Mouse (Mus musculus) heart, embryonic 12.5 days (tissue): Measurements from ENCODE around the gene Akt3. TPM values are rescaled to one million over a fixed set of nuclear protein-coding genes. Genes with fewer than 3 reads are reported as not detected.
A peak's percentile ranks its signal among the peaks of the same experiment; 100 is the strongest.

Source experiments
- ATAC-seq: fragments of 200-750 bp; cut with Nextera tagmentation; 2 replicates; pipeline ENCODE4 v1.8.0; 2017; ENCODE audit warnings: moderate TSS enrichment, moderate library complexity; ENCODE audit not compliant: insufficient number of reproducible peaks, low FRiP score
- H3K27ac ChIP-seq: fragments of 300-500 bp; sonication (generic); 2 replicates; pipeline ENCODE4 v1.5.1; 2016; ENCODE audit warnings: mild to moderate bottlenecking, moderate library complexity; ENCODE audit not compliant: poor library complexity, severe bottlenecking
- H3K27me3 ChIP-seq: fragments of 300-500 bp; sonication (generic); replicated peaks from 2 replicates; pipeline ENCODE4 v1.6.1; 2016; ENCODE audit warnings: mild to moderate bottlenecking, moderate library complexity
- H3K36me3 ChIP-seq: fragments of 300-500 bp; sonication (generic); 2 replicates; pipeline ENCODE4 v1.6.1; 2016; ENCODE audit warnings: mild to moderate bottlenecking, moderate library complexity
- H3K4me1 ChIP-seq: fragments of 300-500 bp; sonication (generic); replicated peaks from 2 replicates; pipeline ENCODE4 v1.6.1; 2016; ENCODE audit warnings: mild to moderate bottlenecking
- H3K4me2 ChIP-seq: fragments of 300-500 bp; sonication (generic); 2 replicates; pipeline ENCODE4 v1.6.1; 2016; ENCODE audit warnings: mild to moderate bottlenecking, moderate library complexity
- H3K4me3 ChIP-seq: fragments of 300-500 bp; sonication (generic); 2 replicates; pipeline ENCODE4 v1.5.1; 2016; ENCODE audit warnings: mild to moderate bottlenecking
- H3K9ac ChIP-seq: fragments of 300-500 bp; sonication (generic); 2 replicates; pipeline ENCODE4 v1.6.1; 2016; ENCODE audit warnings: mild to moderate bottlenecking, moderate library complexity
- H3K9me3 ChIP-seq: fragments of 300-500 bp; sonication (generic); replicated peaks from 2 replicates; pipeline ENCODE4 v1.6.1; 2016; ENCODE audit warnings: mild to moderate bottlenecking, moderate library complexity
- WGBS: fragments of 180-500 bp; shearing (Covaris S2); methylation state at CpG from one replicate; pipeline ENCODE4 v1.1.7; 2016; 5-methylcytosine and 5-hydroxymethylcytosine counted together
- polyA plus RNA-seq: library from polyadenylated mRNA; unstranded; fragments of >200 nt; fragmentation: Nextera tagmentation; extraction: Ambion mirVana; gene quantifications from 2 replicates; pipeline ENCODE4 v1.2.1, GENCODE M21; 2016

Akt3 gene
- polyA plus RNA-seq, 1 experiment from 2014 or later: 7.9 TPM

GRCm38 (mm10) chr1:177131458-177131857 lies 126.5 kb downstream of the Akt3 start:
- H3K27ac ChIP-seq: no peak overlapping the region
- H3K27me3 ChIP-seq: no peaks in the 10 kb centered on the region
- 80% methylated on average over 2 of the region's 2 CpGs for WGBS
- H3K4me1 ChIP-seq: no peaks in the 10 kb centered on the region
- H3K9me3 ChIP-seq: peaks cover 2% of the 10 kb centered on the region; the same call in 1 of the 2 replicates
- no peak overlapping the region for H3K9ac ChIP-seq
- H3K4me3 ChIP-seq: no peak overlapping the region
- H3K36me3 ChIP-seq: 0 out of 2 replicates have a peak, but pooled peaks cover 3% of the 10 kb centered on the region
- H3K4me2 ChIP-seq: no peak overlapping the region
- no peak for ATAC-seq

GRCm38 (mm10) chr1:177126674-177127073 lies 131.3 kb downstream of the Akt3 start:
- H3K27me3 ChIP-seq: no peaks in the 10 kb centered on the region
- no peak for ATAC-seq
- 0 out of 2 replicates have a peak, but pooled peaks cover 4% of the 10 kb centered on the region for H3K4me1 ChIP-seq
- H3K9me3 ChIP-seq: peaks cover 2% of the 10 kb centered on the region; the same call in 1 of the 2 replicates
- 0 out of 2 replicates have a peak, but pooled peaks cover 3% of the 10 kb centered on the region for H3K36me3 ChIP-seq
- peak overlapping the region; percentile 7; the same call in 1 of the 2 replicates for H3K4me2 ChIP-seq
- 39% methylated on average over 8 of the region's 8 CpGs for WGBS
- no peak overlapping the region for H3K4me3 ChIP-seq
- H3K9ac ChIP-seq: no peak overlapping the region
- H3K27ac ChIP-seq: no peak overlapping the region

- H3K9me3 ChIP-seq: no peaks in the 10 kb centered on the region
- H3K4me3 ChIP-seq: no peak overlapping the region
- no peak overlapping the region for H3K4me2 ChIP-seq
- ATAC-seq: no peak
- no peaks in the 10 kb centered on the region for H3K27me3 ChIP-seq
- no peak overlapping the region for H3K27ac ChIP-seq
- H3K4me1 ChIP-seq: 0 out of 2 replicates have a peak, but pooled peaks cover 5% of the 10 kb centered on the region
- H3K36me3 ChIP-seq: no peaks in the 10 kb centered on the region
- no peak overlapping the region for H3K9ac ChIP-seq
- WGBS: 71% methylated on average over 2 of the region's 2 CpGs
Observed at GRCm38 (mm10) chr1:177110665-177111271, 147.2 kb downstream of the Akt3 start.

- no peak for ATAC-seq
- Histone ChIP-seq H3K4me2 (no peak overlapping the region), H3K27me3 (no peaks in the 10 kb centered on the region), H3K27ac (no peak overlapping the region), H3K9me3 (no peaks in the 10 kb centered on the region), H3K36me3 (peaks cover 4% of the 10 kb centered on the region), H3K4me1 (0 out of 2 replicates have a peak, but pooled peaks cover 2% of the 10 kb centered on the region), H3K9ac (no peak overlapping the region), H3K4me3 (no peak overlapping the region)
- WGBS: 84% methylated on average over 5 of the region's 5 CpGs
Observed at GRCm38 (mm10) chr1:177090465-177090864, 167.5 kb downstream of the Akt3 start.

- Histone ChIP-seq H3K4me1 (0 out of 2 replicates have a peak, but pooled peaks cover 2% of the 10 kb centered on the region), H3K9ac (no peak overlapping the region), H3K9me3 (no peaks in the 10 kb centered on the region), H3K36me3 (no peaks in the 10 kb centered on the region), H3K27ac (no peak overlapping the region), H3K4me2 (no peak overlapping the region), H3K4me3 (no peak overlapping the region), H3K27me3 (no peaks in the 10 kb centered on the region)
- ATAC-seq: no peak
- WGBS: 48% methylated on average over 3 of the region's 3 CpGs
Observed at GRCm38 (mm10) chr1:177089515-177089914, 168.5 kb downstream of the Akt3 start.

- Histone ChIP-seq H3K4me1 (0 out of 2 replicates have a peak, but pooled peaks cover 2% of the 10 kb centered on the region), H3K4me2 (no peak overlapping the region), H3K9me3 (no peaks in the 10 kb centered on the region), H3K36me3 (no peaks in the 10 kb centered on the region), H3K27ac (no peak overlapping the region), H3K4me3 (no peak overlapping the region), H3K27me3 (no peaks in the 10 kb centered on the region), H3K9ac (no peak overlapping the region)
- 63% methylated on average over 4 of the region's 4 CpGs for WGBS
- ATAC-seq: no peak
Observed at GRCm38 (mm10) chr1:177089048-177089447, 169.0 kb downstream of the Akt3 start.

- no peak overlapping the region for H3K27ac ChIP-seq
- no peak overlapping the region for H3K4me2 ChIP-seq
- ATAC-seq: no peak
- WGBS: 77% methylated on average over 1 of the region's 1 CpGs
- no peak overlapping the region for H3K4me3 ChIP-seq
- H3K9ac ChIP-seq: no peak overlapping the region
- no peaks in the 10 kb centered on the region for H3K9me3 ChIP-seq
- H3K36me3 ChIP-seq: no peaks in the 10 kb centered on the region
- no peaks in the 10 kb centered on the region for H3K4me1 ChIP-seq
- H3K27me3 ChIP-seq: no peaks in the 10 kb centered on the region
Observed at GRCm38 (mm10) chr1:177081957-177082645, 175.9 kb downstream of the Akt3 start.

- no peaks in the 10 kb centered on the region for H3K4me1 ChIP-seq
- H3K36me3 ChIP-seq: 0 out of 2 replicates have a peak, but pooled peaks cover 4% of the 10 kb centered on the region
- H3K9me3 ChIP-seq: no peaks in the 10 kb centered on the region
- no peak overlapping the region for H3K4me2 ChIP-seq
- WGBS: 82% methylated on average over 2 of the region's 2 CpGs
- no peaks in the 10 kb centered on the region for H3K27me3 ChIP-seq
- H3K27ac ChIP-seq: no peak overlapping the region
- no peak overlapping the region for H3K4me3 ChIP-seq
- no peak overlapping the region for H3K9ac ChIP-seq
- no peak for ATAC-seq
Observed at GRCm38 (mm10) chr1:177069161-177069560, 188.8 kb downstream of the Akt3 start.

GRCm38 (mm10) chr1:177067123-177067646 lies 190.8 kb downstream of the Akt3 start:
- Histone ChIP-seq H3K4me3 (no peak overlapping the region), H3K36me3 (0 out of 2 replicates have a peak, but pooled peaks cover 4% of the 10 kb centered on the region), H3K4me1 (no peaks in the 10 kb centered on the region), H3K4me2 (no peak overlapping the region), H3K9ac (no peak overlapping the region), H3K27ac (no peak overlapping the region), H3K27me3 (no peaks in the 10 kb centered on the region), H3K9me3 (no peaks in the 10 kb centered on the region)
- ATAC-seq: no peak
- WGBS: 76% methylated on average over 8 of the region's 8 CpGs

- no peaks in the 10 kb centered on the region for H3K9me3 ChIP-seq
- H3K4me3 ChIP-seq: no peak overlapping the region
- no peaks in the 10 kb centered on the region for H3K27me3 ChIP-seq
- no peak overlapping the region for H3K27ac ChIP-seq
- no peak overlapping the region for H3K9ac ChIP-seq
- peaks cover 9% of the 10 kb centered on the region for H3K36me3 ChIP-seq
- H3K4me2 ChIP-seq: no peak overlapping the region
- ATAC-seq: no peak
- no peaks in the 10 kb centered on the region for H3K4me1 ChIP-seq
Observed at GRCm38 (mm10) chr1:177065732-177066131, 192.3 kb downstream of the Akt3 start.

GRCm38 (mm10) chr1:177061761-177062160 lies 196.2 kb downstream of the Akt3 start:
- no peak overlapping the region for H3K9ac ChIP-seq
- H3K27me3 ChIP-seq: no peaks in the 10 kb centered on the region
- no peak overlapping the region for H3K4me3 ChIP-seq
- H3K9me3 ChIP-seq: no peaks in the 10 kb centered on the region
- 76% methylated on average over 2 of the region's 2 CpGs for WGBS
- H3K4me1 ChIP-seq: no peaks in the 10 kb centered on the region; the same call in 1 of the 2 replicates
- H3K27ac ChIP-seq: no peak overlapping the region
- H3K4me2 ChIP-seq: no peak overlapping the region
- ATAC-seq: no peak
- H3K36me3 ChIP-seq: peaks cover 9% of the 10 kb centered on the region
